Mouse (Mus musculus) cerebral cortex, adult 2 months (tissue): ENCODE data around the gene Cdh13.

Source experiments
- WGBS: fragments of 180-500 bp; shearing (Covaris S2); methylation state at CpG from one replicate; pipeline ENCODE4 v1.1.7; 2018; 5-methylcytosine and 5-hydroxymethylcytosine counted together

Cdh13 gene

DNA sequence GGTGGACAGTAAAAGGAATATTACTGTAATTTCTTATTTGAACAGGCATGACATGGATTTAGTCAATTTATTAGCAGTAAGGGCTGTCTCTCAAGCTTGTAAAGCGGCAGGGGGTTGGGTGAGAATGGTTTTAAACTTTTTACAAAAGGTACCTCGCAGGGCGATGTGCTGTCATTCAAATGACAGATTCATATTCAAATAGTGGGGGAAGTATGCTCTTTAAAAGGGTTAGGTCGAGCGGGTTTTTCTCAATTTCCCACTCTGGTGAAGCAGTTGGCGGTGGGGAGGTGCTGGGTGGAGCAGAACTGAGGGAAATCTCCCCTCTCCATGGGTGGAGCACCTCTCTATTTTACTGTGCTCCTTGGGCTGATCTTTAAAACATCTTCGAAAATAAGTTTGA lies 513.0 kb downstream of the Cdh13 start:
- 75% methylated on average over 7 of the region's 7 CpGs for WGBS

DNA sequence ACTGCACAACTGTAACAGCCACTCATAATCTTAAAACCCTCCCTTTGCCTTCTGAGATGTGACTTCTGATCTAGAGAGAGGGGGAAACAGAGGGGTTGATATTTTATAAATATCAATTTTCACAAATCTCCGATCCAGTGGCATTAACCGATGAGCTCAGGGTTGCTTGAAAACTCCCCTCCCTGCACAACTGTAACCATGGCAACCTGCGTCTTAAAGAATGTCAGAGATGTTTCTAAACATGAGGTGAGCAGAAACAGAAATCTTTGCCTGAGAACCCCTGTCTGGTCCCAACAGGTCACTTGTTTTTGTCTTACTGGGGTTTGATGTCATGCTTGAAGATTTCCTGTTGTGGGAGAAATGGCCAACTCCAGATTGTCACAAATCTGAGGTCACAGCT lies 513.6 kb downstream of the Cdh13 start:
- WGBS = 83% methylated on average over 3 of the region's 3 CpGs

DNA sequence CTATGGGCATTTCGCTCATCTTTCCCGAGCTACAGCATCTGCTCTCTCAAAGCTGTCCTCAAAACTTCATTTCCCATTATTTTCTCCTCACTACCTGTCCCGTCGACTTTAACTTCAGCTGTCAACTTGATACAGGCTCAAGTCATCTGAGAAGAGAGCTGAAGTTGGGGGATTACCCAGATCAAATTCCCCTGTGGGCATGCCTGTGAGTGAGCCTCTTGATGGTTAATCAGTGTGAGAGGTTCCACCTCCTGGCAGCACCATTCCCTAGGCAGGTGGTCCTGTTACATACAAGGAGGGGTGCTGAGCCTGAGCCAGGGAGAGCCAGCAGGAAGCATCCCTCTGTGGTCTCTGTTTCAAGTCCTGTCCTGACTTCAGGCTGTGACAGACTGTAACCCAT lies 519.6 kb downstream of the Cdh13 start:
- WGBS = 87% methylated on average over 4 of the region's 4 CpGs

DNA sequence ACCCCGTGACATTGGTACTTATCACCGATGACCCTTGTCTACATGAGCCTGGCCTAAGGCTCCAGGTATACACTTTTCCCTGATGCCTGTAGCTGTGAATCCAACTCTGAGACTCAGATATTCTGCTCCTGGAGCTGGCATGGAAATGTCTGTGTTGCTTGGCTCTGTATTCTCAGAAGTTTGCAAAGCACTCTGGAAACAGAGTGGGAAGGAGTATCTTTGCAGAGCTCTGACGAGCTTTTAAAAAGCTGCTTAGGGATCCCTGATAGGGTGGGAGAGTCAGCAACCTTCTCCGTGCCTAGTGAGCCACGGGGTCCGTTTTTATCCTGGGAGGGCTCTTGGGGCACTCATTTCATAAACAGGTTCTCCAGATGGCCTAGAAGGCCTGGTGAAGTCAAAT lies 526.1 kb downstream of the Cdh13 start:
- WGBS = 55% methylated on average over 6 of the region's 6 CpGs

GRCm38 (mm10) chr8:118815055-118815454 lies 531.5 kb downstream of the Cdh13 start:
- WGBS = 50% methylated on average over 10 of the region's 10 CpGs

DNA sequence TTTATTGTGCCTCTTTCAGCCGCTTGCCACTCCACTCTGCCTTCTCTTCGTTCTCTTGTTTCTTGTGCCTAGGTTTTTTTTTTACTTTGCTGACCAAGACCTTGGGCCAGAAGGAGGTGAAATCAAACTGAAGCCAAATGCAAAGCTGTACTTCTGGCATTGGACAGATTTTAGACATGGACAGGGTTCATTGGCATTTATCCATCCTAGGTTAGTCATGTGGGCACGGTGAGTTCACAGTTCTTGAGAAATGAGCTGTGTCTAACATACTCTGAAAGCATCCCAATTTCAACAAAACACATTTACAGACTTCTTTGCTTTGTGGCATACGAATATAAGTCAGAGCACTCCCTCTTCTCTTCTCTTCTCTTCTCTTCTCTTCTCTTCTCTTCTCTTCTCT lies 543.2 kb downstream of the Cdh13 start:
- 86% methylated on average over 4 of the region's 4 CpGs for WGBS

- 90% methylated on average over 6 of the region's 6 CpGs for WGBS
Measured at GRCm38 (mm10) chr8:118827726-118828125, 544.2 kb downstream of the Cdh13 start.

- 53% methylated on average over 5 of the region's 5 CpGs for WGBS
Measured at GRCm38 (mm10) chr8:118830291-118830690, 546.8 kb downstream of the Cdh13 start.

DNA sequence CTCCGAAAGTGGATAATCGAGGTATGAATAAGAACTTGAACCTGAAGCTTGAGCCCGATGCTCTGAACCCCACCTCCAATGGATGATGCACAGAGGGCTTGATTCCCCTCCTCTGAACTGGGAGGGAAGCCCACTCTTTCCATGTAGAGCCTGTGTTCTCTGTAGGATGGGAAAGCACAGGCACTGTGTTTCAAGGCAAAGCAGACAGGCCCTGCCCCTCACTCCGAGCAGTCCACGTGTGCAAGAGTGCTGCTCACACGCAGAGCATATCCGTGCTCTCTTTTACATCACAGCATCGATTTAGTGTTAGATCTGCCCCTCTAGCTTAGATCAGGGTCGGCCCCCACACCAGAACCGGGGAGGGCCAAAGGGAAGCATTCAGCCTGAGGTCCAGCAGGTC lies 547.5 kb downstream of the Cdh13 start:
- WGBS = 86% methylated on average over 10 of the region's 10 CpGs

GRCm38 (mm10) chr8:118838801-118839200 lies 555.3 kb downstream of the Cdh13 start:
- WGBS = 74% methylated on average over 2 of the region's 2 CpGs

GRCm38 (mm10) chr8:118848021-118848420 lies 564.5 kb downstream of the Cdh13 start:
- 49% methylated on average over 5 of the region's 5 CpGs for WGBS

- 56% methylated on average over 3 of the region's 3 CpGs for WGBS
Measured at GRCm38 (mm10) chr8:118849515-118849914, 566.0 kb downstream of the Cdh13 start.

DNA sequence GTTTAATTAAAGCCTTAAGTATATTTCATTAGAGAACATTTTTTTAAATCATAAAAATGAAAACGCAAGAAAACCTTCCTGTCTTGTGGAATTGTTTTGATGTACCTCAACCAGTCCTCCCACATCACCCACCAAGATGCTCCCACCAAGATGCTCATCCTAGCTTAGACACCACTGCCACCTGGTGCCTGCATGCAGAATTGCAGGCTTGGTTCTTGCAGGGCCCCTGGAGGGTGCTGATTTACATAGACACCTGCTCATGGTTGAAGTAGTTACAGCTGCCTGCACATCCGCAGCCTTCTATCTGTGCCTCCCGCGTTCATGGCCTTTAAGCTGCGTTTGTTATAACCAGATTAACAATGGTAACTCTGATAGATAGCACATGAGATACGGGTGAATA lies 566.8 kb downstream of the Cdh13 start:
- WGBS = 26% methylated on average over 6 of the region's 6 CpGs

DNA sequence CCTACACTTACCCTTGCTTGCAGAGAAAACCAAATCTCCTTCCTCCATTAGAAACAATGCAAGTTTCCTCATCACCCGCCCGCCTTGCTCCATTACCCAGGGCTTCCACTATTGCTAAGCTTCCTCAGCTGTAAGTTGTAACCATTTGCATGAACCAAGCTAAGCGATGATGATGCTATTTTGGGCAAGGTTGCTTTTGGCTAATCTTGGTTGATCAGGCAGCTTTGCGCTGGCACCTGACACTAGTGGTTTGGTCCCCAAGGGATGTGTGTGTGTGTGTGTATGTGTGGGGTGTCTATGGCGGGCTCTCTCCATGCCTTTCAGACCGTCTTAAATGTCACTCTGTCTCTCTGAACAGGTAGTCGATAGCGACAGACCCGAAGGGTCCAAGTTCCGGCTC lies 567.8 kb downstream of the Cdh13 start:
- WGBS = 91% methylated on average over 10 of the region's 10 CpGs

DNA sequence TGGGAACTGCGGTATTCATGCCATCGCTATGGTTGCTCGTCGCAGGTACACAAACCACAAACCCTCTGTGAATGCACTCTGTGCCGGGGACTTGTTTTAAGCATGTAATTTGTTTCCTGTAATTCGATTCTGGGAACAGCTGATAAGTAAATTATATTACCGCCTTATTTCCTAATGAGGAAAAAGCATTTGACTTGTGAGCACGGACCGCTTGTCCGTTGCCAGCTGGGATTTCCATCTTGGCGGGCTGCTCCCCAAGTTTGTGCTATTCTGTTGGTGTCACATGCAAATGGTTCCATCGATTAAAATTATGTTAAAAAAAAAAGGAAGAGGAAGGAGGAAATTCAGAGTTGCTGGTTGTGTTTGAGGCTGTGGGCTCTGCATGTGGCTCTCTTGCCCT lies 569.3 kb downstream of the Cdh13 start:
- WGBS = 85% methylated on average over 12 of the region's 12 CpGs

DNA sequence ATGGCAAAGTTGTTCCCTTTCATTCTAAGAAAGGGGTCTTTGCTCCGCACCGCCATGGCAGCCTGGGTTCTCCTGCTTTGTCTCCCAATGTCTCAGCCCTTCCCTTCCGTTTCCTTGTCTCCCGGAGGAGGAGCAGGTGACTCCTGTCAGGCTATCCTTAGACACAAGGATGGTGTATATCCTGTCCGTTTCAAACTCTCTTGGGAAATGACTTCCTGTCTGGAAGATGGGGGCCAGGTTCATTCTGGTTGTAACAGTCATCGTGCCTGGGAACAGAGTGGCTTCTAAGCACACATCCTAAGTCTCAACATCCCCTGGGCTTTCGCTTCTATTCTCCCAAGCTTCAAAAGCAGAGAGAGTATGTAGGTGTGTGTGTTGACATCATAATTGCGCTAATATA lies 571.1 kb downstream of the Cdh13 start:
- 85% methylated on average over 8 of the region's 8 CpGs for WGBS

GRCm38 (mm10) chr8:118866332-118866731 lies 582.8 kb downstream of the Cdh13 start:
- WGBS = 70% methylated on average over 6 of the region's 6 CpGs

GRCm38 (mm10) chr8:118870711-118871110 lies 587.2 kb downstream of the Cdh13 start:
- 70% methylated on average over 8 of the region's 8 CpGs for WGBS

DNA sequence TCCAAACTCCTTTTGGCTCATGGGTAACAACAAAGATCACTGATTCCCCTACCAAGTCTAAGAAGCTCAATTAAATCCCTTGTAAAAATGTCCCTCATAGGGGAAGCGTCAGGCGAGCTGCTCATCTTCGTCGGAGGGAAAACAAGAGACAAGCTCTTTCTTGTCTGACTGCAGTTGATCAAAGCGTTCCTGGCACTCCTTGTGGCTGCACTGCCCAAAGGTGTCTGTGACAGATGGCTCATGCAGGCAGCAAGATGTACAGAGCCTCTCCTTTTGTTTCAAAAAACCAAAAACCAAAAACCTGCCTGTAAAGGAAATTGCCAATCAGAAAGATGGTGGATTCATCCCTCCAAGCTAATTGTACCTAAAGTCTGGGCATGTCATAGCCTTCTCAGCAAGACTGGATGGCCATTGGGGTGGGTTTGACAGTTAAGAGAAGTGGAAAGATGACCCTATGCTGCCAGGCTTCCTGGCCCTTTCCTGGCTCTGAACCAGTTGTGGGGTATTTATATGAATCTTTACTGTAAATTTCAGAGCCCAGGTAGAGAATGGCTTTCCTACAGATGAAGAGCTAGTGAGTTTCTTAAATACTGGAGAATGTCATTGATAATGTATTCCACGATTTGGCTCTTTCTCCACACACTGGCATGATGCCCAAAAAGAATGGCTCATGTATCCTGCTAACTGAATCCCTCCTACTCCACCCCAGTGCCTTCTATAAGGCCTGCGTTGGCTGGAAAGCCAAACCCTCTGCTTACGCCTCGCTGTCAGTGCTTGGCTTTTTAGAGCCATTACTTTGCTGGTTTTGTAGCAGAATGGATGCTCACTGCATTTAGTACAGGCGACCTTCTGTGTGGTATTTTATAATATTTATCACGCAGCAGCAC lies 596.6 kb downstream of the Cdh13 start:
- 51% methylated on average over 11 of the region's 11 CpGs for WGBS

- WGBS = 65% methylated on average over 8 of the region's 8 CpGs
Measured at GRCm38 (mm10) chr8:118884296-118884695, 600.8 kb downstream of the Cdh13 start.

GRCm38 (mm10) chr8:118884988-118885387 lies 601.5 kb downstream of the Cdh13 start:
- 86% methylated on average over 11 of the region's 11 CpGs for WGBS

DNA sequence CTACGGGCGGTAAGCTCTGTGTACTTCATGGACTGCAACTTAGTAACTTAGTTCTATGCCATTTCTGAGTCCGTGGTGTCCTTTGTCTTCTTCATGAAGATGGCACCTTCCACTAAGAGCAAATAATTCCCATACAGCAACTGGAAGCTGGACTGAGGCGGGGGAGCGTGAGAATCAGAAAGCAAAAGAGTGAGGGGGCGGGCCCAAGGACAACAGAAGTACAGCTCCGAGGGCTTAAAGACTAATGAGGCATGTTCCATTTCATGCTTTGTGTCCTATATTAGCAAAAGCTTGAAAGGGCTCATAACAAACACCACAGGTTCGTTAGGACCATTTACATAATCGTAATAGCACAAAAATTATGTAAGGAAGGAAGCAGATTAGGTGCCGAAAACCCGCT lies 618.9 kb downstream of the Cdh13 start:
- 52% methylated on average over 11 of the region's 11 CpGs for WGBS

GRCm38 (mm10) chr8:118916513-118916912 lies 633.0 kb downstream of the Cdh13 start:
- 93% methylated on average over 3 of the region's 3 CpGs for WGBS

GRCm38 (mm10) chr8:118937412-118937811 lies 653.9 kb downstream of the Cdh13 start:
- WGBS = 46% methylated on average over 11 of the region's 11 CpGs
